Mouse (Mus musculus): Measurements from ENCODE around the gene Zbtb20.

Zbtb20 gene

DNA sequence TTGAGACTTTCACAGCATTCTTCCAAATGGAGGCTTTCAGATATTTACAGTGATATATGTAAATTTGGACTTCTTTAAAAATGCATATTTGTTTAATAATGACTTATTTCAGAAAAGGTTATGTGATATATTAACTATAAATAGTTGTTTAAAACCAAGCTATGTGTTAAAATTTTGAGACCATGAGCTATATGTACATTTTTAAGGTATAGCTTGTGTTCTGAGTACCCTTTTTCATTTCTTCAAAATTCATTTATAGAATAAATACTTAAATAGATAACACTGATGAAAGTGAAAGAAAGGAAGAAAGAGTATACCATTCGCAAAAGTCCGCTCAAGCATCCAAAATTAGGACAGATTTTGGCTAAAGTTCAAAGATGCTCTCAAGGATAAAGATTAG lies 607.1 kb downstream of the Zbtb20 start:
- no peak for TF ChIP-seq GATA4 (IDR thresholded peaks at IDR 0.05; ENCODE audit: insufficient replicate concordance, low read length)

DNA sequence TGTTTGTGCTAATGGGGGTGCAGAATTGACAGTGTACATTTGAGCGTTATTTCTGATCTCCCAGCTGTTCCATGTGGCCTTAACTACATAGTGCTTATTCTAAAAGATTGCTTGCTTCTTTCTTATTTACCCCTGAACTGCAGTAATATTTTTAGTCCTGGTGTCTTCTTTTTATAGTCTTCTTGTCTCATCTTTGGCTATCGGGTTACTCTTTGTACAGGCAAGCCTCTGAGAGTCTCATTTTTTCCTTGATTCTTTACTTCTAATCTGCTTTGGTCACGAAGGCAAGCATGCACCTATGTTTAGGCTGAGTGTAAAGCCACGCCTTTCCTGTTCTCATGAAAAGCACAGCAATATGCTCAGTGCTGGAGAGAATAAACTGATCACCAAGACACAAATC lies 608.7 kb downstream of the Zbtb20 start:
- TF ChIP-seq GATA4 (IDR thresholded peaks at IDR 0.05; ENCODE audit: insufficient replicate concordance, low read length) = no peak

DNA sequence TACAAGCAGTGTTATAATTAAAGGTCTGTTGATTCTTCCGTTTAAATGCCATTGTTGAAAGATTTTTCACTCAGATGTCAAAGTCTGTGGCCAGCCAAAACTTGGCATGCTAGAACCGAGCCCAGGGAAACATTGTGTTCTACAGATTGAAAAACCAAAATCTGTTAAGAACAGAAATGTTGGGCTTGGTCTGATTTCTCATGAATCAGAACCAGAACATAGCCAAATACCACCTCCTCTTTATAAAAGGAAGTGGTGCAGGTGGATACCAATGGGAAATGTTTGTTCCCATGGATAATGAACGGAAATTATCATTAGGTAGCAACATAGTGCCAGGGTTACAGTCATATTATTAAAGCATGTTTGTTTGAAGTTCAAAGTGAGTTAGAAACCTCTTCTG lies 613.7 kb downstream of the Zbtb20 start:
- TF ChIP-seq GATA4 (IDR thresholded peaks at IDR 0.05; ENCODE audit: insufficient replicate concordance, low read length) = no peak

DNA sequence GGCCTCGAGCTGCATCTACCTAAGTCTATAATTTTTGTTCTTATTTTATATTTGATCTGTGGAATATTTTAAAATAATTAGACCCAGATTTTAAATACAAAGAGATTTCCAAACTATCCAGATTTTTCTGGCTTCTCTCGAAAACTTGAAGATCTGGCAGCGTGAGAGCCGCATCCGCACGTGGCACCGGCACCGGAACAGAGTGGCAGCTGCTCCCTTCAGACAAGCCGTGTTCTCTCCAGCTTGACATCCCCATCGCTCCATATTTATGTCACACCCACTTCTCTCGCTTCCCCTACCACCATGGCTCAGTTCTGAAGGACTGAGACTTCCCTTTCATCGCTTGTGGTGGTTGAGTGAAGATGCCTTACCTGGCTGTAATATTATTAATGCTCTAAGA lies 614.3 kb downstream of the Zbtb20 start:
- no peak for TF ChIP-seq GATA4 (IDR thresholded peaks at IDR 0.05; ENCODE audit: insufficient replicate concordance, low read length)

DNA sequence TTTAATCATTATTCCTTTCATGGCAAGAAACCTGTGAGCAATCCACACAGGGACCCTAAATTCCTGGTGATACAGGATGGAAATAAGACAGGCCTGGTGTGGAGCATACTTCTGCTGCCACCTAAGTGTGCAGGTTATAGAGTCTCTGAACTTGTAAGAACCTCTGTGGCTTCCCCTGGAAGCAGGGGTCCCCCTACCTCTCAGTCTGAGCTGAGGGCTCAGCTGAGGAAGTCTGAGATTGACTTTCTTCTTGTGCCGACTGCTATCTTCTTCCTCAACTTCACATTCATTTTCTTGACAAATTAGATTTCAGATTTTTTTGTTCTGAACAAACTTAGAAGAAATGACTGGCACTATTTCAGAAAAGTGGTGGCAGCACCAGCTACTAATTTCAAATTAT lies 617.2 kb downstream of the Zbtb20 start:
- no peak for TF ChIP-seq GATA4 (IDR thresholded peaks at IDR 0.05; ENCODE audit: insufficient replicate concordance, low read length)

DNA sequence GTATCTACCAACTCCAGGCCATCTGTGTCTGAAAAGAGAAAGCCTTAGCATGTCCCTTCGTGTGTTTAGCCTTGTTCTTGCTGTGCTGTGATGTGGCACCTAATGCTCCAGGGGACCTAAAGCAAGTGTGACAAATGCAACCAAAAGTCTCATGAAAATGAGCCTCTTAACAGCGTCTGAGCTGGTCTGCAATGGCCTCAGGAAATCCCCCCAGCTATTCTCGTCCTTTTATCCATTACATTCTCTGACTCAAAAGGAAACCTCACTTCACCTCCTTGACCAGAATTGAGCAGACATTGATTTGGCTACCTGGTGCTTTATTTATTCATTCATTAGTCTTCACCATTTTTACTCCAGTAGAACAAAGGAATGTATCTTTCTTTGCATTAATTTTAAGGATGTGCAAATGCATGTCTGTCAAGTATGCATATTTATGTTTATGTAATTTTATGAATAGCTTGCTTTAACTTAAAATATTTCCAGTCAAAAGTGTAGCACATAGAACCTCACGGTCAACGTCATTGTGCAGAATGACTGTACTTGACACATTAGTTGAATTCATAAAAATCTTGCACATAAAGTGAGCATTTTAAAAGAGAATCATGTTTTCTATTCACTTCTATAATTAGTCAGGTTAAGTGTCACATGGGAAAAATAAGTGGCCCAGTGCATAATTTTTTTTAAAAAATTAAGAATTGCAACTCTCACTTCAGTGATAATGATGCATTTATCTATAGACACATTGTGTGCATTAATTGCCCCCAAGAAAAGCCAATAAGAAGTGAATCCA lies 618.1 kb downstream of the Zbtb20 start:
- TF ChIP-seq GATA4 (IDR thresholded peaks at IDR 0.05; ENCODE audit: insufficient replicate concordance, low read length) = no peak

DNA sequence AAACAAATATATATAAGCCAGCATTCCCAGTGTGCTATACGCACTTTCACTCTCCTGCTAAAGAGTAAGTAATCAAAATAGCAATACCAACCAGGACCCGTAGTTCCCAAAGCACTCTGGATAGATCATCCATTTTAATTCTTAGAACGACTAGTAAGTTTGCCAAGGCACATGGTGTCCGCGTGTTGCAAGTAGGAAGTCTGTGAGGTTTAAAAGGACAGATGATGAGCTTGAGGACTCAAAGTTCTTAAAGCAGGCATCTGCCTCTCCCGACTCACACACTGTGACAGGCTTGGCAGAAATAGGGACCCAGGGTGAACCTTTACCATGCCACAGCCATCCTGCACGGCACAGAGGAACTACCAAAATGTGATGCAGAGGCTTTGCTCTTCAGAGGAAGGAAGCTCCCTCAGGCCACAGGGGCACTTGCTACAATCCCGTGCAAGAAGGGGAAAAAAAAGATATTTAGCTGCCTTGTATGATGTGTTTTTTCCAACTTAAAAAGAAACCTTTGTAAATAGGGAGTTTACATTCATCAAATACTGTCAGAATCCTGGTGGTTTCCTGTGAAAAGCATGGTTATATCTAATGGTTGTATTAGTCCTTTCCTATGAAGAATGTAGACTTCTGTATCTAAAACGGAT lies 619.6 kb downstream of the Zbtb20 start:
- no peak for TF ChIP-seq GATA4 (IDR thresholded peaks at IDR 0.05; ENCODE audit: insufficient replicate concordance, low read length)

DNA sequence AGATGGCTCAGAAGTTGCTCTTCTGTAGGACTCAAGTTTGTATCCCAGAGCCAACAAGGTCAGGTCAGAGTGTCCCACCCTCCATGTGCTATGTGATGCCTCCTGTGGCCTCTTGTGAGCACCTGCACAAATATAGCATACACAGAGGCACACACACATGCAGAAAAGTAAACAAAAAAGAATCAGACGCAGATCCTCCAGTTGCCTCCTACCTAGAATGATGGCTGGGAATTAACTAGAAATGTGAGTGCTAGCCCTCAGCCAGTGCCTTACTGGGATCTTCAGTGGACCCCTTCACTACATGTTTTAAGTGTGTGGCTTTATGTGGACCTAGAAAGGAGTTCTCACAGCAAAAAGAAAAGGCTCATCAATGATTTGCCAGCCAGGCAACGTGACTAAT lies 621.4 kb downstream of the Zbtb20 start:
- no peak for TF ChIP-seq GATA4 (IDR thresholded peaks at IDR 0.05; ENCODE audit: insufficient replicate concordance, low read length)

DNA sequence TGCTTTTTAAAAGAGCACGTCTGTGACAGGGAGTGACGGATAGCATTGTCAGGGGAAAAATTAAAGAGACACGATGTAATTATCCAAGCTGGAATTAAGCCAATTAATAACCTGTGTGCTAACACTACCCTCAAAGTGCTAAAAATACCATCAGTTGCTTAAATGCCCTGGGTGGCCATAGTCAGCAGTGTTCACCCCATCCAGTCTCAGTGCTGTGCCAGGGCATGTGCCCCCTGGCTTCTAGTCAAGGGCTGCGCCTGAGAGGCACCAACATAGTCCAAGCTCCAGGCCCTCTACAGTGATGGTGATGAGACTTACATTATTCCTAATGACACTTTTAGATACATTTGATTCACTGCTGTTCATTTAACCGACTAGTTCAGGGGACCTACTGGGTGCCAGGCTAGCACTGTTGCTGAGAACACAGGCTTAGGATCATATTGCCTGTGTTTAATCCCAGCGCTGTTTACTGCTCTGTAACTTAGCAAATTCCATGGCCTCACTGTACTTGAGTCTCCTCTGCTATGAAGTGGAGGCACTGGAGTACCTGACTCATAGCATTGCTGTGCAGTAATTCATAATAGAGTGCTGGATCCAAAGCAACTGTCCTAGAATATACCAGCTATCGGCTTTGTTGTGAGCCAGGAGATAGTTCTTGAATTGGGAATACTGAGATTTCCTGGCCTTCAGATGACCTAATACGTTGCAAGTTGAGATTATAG lies 624.6 kb downstream of the Zbtb20 start:
- no peak for TF ChIP-seq GATA4 (IDR thresholded peaks at IDR 0.05; ENCODE audit: insufficient replicate concordance, low read length)

DNA sequence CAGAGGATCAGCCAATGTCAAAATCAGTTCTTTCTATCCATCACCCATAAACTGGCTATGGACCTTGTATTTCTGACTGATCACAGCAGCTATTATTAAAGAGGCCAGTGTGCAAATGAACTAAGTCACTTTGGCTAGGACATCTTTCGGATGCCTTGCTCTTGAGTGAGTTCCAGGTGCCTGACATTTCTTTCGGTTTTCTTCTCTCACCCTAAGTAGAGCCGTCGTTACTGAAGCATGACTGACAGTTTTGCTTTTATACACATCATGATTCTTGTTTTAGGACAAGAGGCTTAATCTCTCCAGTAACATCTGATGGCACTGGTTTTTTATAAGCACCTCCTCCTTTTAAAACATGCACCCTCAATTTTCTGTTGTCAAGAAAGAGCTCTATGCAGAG lies 625.6 kb downstream of the Zbtb20 start:
- TF ChIP-seq GATA4 (IDR thresholded peaks at IDR 0.05; ENCODE audit: insufficient replicate concordance, low read length) = no peak

DNA sequence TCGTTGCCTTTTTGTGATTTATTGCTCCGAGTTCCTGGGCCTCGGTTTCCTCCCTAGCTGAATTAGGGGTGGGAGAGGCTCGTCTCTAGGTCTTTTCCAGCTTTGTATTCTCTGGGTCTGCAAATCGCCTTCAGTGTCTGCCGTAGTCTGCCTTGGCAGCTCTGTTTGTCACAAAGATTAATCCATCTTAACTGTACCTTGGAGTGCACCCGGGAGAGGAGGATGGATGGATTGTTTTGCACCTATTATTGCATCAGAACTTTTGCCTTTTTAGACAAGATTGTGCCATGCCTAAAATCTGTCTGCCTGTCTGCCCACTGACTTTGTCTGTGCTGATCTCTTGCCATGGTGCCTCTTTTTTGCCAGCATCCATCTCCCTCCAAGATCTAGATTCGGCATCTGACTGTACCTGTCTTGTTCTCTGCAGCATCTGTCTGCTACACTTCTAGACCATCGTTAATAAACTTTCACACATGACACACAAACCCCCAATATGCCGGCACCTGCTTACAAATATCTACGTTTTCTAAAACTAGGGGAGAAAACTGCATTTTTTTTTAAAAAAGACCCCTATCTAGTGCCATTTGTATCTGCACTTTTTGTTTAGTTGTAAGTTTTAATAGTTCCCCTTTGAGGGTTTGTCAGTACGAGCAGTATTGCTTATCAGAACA lies 626.8 kb downstream of the Zbtb20 start:
- no peak for TF ChIP-seq GATA4 (IDR thresholded peaks at IDR 0.05; ENCODE audit: insufficient replicate concordance, low read length)

DNA sequence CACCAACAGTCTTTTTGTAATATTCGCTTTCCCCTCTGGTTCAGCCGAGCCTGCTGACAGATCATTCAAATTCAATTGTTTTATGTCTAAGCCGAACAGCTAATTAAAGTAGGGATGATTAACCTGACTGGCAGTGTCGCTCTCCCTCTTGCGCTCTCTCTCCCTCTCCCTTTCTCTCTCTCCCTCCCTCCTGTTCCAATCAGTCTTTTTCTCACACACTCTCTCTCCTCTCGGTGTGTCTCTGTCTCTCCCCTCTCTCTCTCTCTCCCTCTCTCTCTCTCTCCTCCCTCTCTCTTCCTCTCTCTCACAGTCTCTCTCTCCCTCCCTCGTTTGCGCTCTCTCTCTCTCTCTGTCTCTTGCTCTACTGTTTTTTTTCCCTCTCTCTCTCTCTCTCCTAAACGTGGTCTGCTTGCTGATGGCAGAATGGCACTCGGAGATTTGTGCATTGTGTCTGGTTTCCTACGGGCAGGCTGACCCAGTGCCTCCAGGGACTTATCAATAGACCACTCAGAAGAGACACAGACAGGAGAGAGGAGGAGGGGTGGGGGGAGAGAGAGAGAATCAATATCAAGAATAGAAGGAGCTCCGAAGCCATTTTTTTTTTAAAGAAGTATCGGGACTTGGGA lies 627.4 kb downstream of the Zbtb20 start:
- TF ChIP-seq GATA4 (IDR thresholded peaks at IDR 0.05; ENCODE audit: insufficient replicate concordance, low read length) = no peak

DNA sequence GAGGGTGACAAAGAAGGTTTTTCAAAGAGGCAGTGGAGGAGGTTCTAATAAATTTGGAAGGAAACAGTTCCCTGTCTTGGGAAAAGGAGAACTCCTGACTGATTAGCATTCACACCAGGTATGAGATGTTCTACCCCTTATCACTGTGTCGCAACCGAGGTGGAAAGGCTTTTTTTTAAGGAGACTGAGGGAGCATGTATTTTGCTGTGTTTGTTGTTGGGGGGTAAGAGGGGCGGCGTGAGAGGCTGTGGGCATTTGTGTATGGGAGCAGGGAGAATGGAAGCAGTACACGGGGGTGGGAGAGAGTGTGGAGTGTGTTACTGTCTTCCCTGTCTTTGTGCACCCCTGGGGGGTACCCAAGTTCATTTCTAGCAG lies 627.9 kb downstream of the Zbtb20 start:
- no peak for TF ChIP-seq GATA4 (IDR thresholded peaks at IDR 0.05; ENCODE audit: insufficient replicate concordance, low read length)

DNA sequence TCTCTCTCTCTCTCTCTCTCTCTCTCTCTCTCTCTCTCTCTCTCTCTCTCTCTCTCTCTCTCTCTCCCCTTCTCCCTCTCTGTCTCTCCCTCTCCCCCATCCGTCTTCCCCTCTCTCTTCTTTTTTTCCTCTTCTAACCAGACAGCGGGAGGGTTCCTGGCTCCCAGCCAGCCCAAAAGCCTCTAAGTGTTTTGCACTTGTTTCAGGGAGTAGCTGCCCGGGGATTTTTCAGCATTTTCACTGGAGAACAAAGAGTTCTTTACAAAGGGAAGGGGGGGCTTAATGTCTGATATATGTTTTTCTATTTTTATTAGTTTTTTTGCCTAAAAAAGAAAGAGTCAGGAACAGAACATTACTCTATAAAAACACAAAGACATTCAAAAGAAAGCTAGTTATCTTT lies 628.5 kb downstream of the Zbtb20 start:
- no peak for TF ChIP-seq GATA4 (IDR thresholded peaks at IDR 0.05; ENCODE audit: insufficient replicate concordance, low read length)

DNA sequence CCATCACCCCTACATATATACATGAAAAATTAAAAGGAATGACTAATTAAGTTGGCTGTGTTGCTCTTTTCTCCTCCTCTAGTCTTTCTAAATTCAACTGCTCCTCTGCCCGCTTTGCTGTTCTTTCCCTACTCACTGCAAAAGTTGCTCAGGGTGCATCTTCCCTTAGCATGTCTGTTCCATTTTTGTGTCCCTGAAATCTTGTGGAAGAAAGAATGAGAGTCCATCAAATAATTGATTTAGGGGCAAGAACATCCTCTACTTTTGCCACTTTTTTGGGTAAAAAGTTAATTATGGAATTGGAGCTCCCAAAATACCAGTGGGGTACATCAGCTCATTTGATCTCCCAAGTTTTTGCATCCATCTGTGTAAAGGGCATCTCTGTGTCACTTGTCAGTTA lies 628.9 kb downstream of the Zbtb20 start:
- no peak for TF ChIP-seq GATA4 (IDR thresholded peaks at IDR 0.05; ENCODE audit: insufficient replicate concordance, low read length)

Data from liver, adult (tissue).